Mouse (Mus musculus) c-Kit-positive CD71-positive TER-119-negative erythroid progenitor cells, embryonic 14.5 days (primary cell): ENCODE data around the gene Ppm1l.
"Not testable (repeated sequence)": the region's sequence is repeated elsewhere in the genome, so short reads cannot be mapped to it uniquely, and the experiment has no call there.

Experiments used
- DNase-seq: peaks from one replicate; pipeline ENCODE4 v3.0.0-alpha.2; 2013; ENCODE audit warnings: low read depth

Ppm1l gene

GRCm38 (mm10) chr3:69535941-69536647 lies 219.4 kb downstream of the Ppm1l start:
- DNase-seq, result no peak

- DNase-seq, result no peak
Measured at GRCm38 (mm10) chr3:69542962-69543361, 226.3 kb downstream of the Ppm1l start.

- DNase-seq, result no peak
Measured at GRCm38 (mm10) chr3:69543730-69544129, 227.1 kb downstream of the Ppm1l start.

GRCm38 (mm10) chr3:69545017-69545416 lies 228.4 kb downstream of the Ppm1l start:
- no peak for DNase-seq

GRCm38 (mm10) chr3:69548704-69549455 lies 232.2 kb downstream of the Ppm1l start:
- no peak for DNase-seq

GRCm38 (mm10) chr3:69549602-69550001 lies 232.9 kb downstream of the Ppm1l start:
- no peak for DNase-seq

- no peak for DNase-seq
Measured at GRCm38 (mm10) chr3:69555511-69555910, 238.8 kb downstream of the Ppm1l start.

GRCm38 (mm10) chr3:69556092-69556778 lies 239.6 kb downstream of the Ppm1l start:
- no peak for DNase-seq

- DNase-seq, result no peak
Measured at GRCm38 (mm10) chr3:69559316-69559974, 242.8 kb downstream of the Ppm1l start.

- DNase-seq, result no peak
Measured at GRCm38 (mm10) chr3:69559975-69560330, 243.3 kb downstream of the Ppm1l start.

- DNase-seq, result no peak
Measured at GRCm38 (mm10) chr3:69561686-69562085, 245.0 kb downstream of the Ppm1l start.

GRCm38 (mm10) chr3:69563406-69563805 lies 246.7 kb downstream of the Ppm1l start:
- no peak for DNase-seq

- not testable (repeated sequence) for DNase-seq
Measured at GRCm38 (mm10) chr3:69565586-69565985, 248.9 kb downstream of the Ppm1l start.

- DNase-seq, result no peak
Measured at GRCm38 (mm10) chr3:69572561-69572960, 255.9 kb downstream of the Ppm1l start.

- no peak for DNase-seq
Measured at GRCm38 (mm10) chr3:69575577-69575976, 258.9 kb downstream of the Ppm1l start.

- DNase-seq, result no peak
Measured at GRCm38 (mm10) chr3:69576715-69577114, 260.1 kb downstream of the Ppm1l start.

GRCm38 (mm10) chr3:69578791-69579190 lies 262.1 kb downstream of the Ppm1l start:
- DNase-seq, result no peak

GRCm38 (mm10) chr3:69583798-69584197 lies 267.1 kb downstream of the Ppm1l start:
- DNase-seq, result no peak

GRCm38 (mm10) chr3:69588101-69588760 lies 271.6 kb downstream of the Ppm1l start:
- DNase-seq, result no peak

GRCm38 (mm10) chr3:69593426-69593825 lies 276.8 kb downstream of the Ppm1l start:
- no peak for DNase-seq

- no peak for DNase-seq
Measured at GRCm38 (mm10) chr3:69594071-69594470, 277.4 kb downstream of the Ppm1l start.

GRCm38 (mm10) chr3:69596116-69596515 lies 279.5 kb downstream of the Ppm1l start:
- DNase-seq, result no peak
